Mouse (Mus musculus) liver, embryonic 13.5 days (tissue): ENCODE results near the gene Olfr1317. TPM values are rescaled to one million over a fixed set of nuclear protein-coding genes. Genes with fewer than 3 reads are reported as not detected.

ENCODE experiments used
- ATAC-seq: fragments of 200-750 bp; cut with Nextera tagmentation; 2 replicates; pipeline ENCODE4 v1.8.0; 2017; ENCODE audit warnings: low read depth, mild to moderate bottlenecking, moderate number of reproducible peaks, moderate library complexity
- DNase-seq: peaks from one replicate; pipeline ENCODE4 v3.0.0; 2022
- H3K27ac ChIP-seq: fragments of 300-500 bp; sonication (generic); 2 replicates; pipeline ENCODE4 v1.5.1; 2015; ENCODE audit warnings: moderate library complexity, mild to moderate bottlenecking, inconsistent platforms
- H3K27me3 ChIP-seq: fragments of 300-500 bp; sonication (generic); 2 replicates; pipeline ENCODE4 v1.6.1; 2015; ENCODE audit warnings: mild to moderate bottlenecking, inconsistent platforms
- H3K36me3 ChIP-seq: fragments of 300-500 bp; sonication (generic); 2 replicates; pipeline ENCODE4 v1.6.1; 2015; ENCODE audit warnings: mild to moderate bottlenecking, inconsistent platforms
- H3K4me1 ChIP-seq: fragments of 300-500 bp; sonication (generic); replicated peaks from 2 replicates; pipeline ENCODE4 v1.6.1; 2015; ENCODE audit warnings: inconsistent platforms
- H3K4me2 ChIP-seq: fragments of 300-500 bp; sonication (generic); 2 replicates; pipeline ENCODE4 v1.6.1; 2015; ENCODE audit warnings: inconsistent platforms, mild to moderate bottlenecking, moderate library complexity
- H3K4me3 ChIP-seq: fragments of 300-500 bp; sonication (generic); replicated peaks from 2 replicates; pipeline ENCODE4 v1.5.1; 2015; ENCODE audit warnings: mild to moderate bottlenecking, inconsistent platforms
- H3K9ac ChIP-seq: fragments of 300-500 bp; sonication (generic); 2 replicates; pipeline ENCODE4 v1.6.1; 2015; ENCODE audit warnings: mild to moderate bottlenecking, inconsistent platforms
- H3K9me3 ChIP-seq: fragments of 300-500 bp; sonication (generic); replicated peaks from 2 replicates; pipeline ENCODE4 v1.6.1; 2016; ENCODE audit warnings: inconsistent platforms
- WGBS: fragments of 180-500 bp; shearing (Covaris S2); methylation state at CpG from one replicate; pipeline ENCODE4 v1.1.7; 2015; ENCODE audit not compliant: insufficient replicate concordance; 5-methylcytosine and 5-hydroxymethylcytosine counted together
- polyA plus RNA-seq: library from polyadenylated mRNA; unstranded; fragments of >200 nt; fragmentation: Nextera tagmentation; extraction: Ambion mirVana; gene quantifications from 2 replicates; pipeline ENCODE4 v1.2.1, GENCODE M21; 2015

Olfr1317 gene
- not detected in 2 replicates for polyA plus RNA-seq

DNA sequence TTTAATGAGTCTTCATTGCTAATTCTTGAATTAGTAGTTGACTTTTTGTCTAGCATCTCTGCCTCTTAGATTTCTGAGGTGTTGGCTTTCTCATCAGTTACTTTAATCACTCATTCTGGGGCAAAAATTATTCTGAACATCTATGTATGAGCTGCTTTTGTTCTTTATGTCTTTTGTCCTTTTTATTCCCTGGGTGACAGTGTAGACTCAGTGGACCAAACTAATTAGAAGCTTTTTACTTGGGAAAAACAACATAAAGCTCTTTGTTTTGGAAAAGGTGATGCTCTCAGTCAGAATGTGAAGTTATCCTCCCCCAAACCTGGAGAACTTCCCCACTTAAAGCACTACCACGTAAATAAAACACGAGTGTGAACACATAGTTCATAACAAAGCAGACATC is at the start of gene Olfr1317:
Gene Olfr1317, plus strand, starts transcription at position 301 of the 400 bp plus-strand sequence.
- no peak for ATAC-seq
- no peaks in the 10 kb centered on the region for H3K4me1 ChIP-seq
- no peak for DNase-seq
- WGBS = 45% methylated on average over 2 of the region's 2 CpGs
- H3K27ac ChIP-seq = no peak within 1 kb of the TSS
- H3K36me3 ChIP-seq = no peaks in the 10 kb centered on the region
- H3K4me2 ChIP-seq = no peak within 1 kb of the TSS
- no peak within 1 kb of the TSS for H3K9ac ChIP-seq
- no peaks in the 10 kb centered on the region for H3K9me3 ChIP-seq
- no peaks in the 10 kb centered on the region for H3K27me3 ChIP-seq
- no peak within 1 kb of the TSS for H3K4me3 ChIP-seq

DNA sequence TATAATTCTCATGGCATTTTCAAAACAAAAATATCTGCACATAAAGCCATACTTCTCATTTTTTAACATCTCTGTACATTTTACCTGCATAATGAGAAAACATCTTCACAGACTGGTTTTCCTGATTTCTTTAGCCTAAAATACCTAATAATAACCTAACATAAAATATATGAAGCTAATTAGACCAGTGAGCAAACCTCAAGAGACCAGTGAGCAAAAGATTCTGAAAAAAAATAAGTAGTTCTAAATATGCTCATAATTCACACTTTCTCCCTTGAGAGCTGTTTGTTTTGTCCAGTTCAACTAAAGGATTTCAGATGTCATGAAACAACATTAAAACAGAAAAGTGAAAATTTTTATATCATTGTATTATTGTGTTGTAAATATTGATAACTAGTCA is 43.4 kb upstream of the Olfr1317 start, which contains the start of gene Olfr1314:
Gene Olfr1314, minus strand, starts transcription at position 101 of the 400 bp plus-strand sequence.
- H3K36me3 ChIP-seq = no peaks in the 10 kb centered on the region
- no peak within 1 kb of the TSS for H3K9ac ChIP-seq
- no peaks in the 10 kb centered on the region for H3K9me3 ChIP-seq
- no peak within 1 kb of the TSS for H3K27ac ChIP-seq
- no peak for ATAC-seq
- no peak for DNase-seq
- no peak within 1 kb of the TSS for H3K4me3 ChIP-seq
- H3K27me3 ChIP-seq = no peaks in the 10 kb centered on the region
- H3K4me1 ChIP-seq = no peaks in the 10 kb centered on the region
- H3K4me2 ChIP-seq = no peak within 1 kb of the TSS

DNA sequence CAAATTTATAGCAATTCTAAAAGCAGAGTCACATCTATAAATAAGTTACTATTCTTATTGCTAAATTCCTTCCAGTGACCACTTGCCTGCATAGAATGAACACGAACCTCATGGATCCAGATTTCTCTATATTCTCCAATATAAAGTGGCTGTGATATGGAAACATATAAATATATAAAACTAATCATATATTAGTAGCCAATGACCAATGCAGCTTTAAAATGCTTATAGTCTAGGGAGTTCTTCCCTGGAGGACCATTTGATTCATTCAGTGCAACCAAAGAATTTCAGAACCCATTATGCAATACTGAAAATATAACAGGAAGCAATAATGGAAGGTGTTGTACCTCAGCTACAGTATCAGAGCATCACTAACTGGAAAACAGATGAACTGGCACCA is 24.8 kb upstream of the Olfr1317 start, which contains the start of gene Olfr1315-ps1:
Gene Olfr1315-ps1, minus strand, starts transcription at position 101 of the 400 bp plus-strand sequence.
- H3K27me3 ChIP-seq = no peaks in the 10 kb centered on the region
- no peak within 1 kb of the TSS for H3K4me3 ChIP-seq
- H3K4me1 ChIP-seq = no peaks in the 10 kb centered on the region
- H3K4me2 ChIP-seq = no peak within 1 kb of the TSS
- DNase-seq (no peak), ATAC-seq (no peak)
- H3K9ac ChIP-seq = no peak within 1 kb of the TSS
- no peaks in the 10 kb centered on the region for H3K9me3 ChIP-seq
- H3K27ac ChIP-seq = no peak within 1 kb of the TSS
- no peaks in the 10 kb centered on the region for H3K36me3 ChIP-seq
- WGBS = 42% methylated on average over 1 of the region's 1 CpGs

DNA sequence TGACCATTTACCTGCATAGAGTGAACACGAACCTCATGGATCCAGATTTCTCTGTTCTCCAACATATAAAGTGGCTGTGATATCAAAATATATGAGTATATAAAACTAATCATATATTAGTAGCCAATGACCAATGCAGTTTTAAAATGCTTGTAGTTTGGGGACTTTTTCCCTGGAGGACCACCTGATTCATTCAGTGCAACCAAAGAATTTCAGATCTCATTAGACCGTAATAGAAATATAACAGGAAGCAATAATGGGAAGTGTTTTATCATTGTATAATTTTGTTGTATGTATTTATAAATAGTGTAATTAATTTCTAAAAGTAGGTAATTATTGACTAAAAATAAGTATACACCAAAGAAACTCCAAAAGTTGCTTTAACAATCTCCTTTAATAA is 5.3 kb upstream of the Olfr1317 start, which contains the start of gene Olfr1316:
Gene Olfr1316, minus strand, starts transcription at position 101 of the 400 bp plus-strand sequence.
- Histone ChIP-seq H3K9ac (no peak within 1 kb of the TSS), H3K27me3 (no peaks in the 10 kb centered on the region), H3K9me3 (no peaks in the 10 kb centered on the region), H3K4me3 (no peak within 1 kb of the TSS), H3K4me2 (no peak within 1 kb of the TSS), H3K4me1 (no peaks in the 10 kb centered on the region), H3K27ac (no peak within 1 kb of the TSS), H3K36me3 (no peaks in the 10 kb centered on the region)
- WGBS = 61% methylated on average over 2 of the region's 2 CpGs
- DNase-seq (no peak), ATAC-seq (no peak)

DNA sequence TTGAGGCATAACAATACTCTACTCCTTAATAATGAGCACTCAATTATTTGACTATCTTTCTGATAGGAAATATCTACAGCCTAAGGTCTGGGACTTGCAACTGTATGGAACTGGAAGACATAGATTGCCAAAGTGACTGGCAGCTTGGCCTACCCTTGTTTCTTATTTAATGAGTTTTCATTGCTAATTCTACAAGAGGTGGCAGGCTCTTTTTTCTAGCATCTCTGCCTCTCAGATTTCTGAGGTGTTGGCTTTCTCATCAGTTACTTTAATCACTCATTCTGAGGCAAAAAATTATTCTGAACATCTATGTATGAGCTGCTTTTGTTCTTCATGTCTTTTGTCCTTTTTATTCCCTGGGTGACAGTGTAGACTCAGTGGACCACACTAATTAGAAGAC is 13.8 kb downstream of the Olfr1317 start, which contains the start of gene Olfr1318:
Gene Olfr1318, plus strand, starts transcription at position 301 of the 400 bp plus-strand sequence.
- H3K9ac ChIP-seq = no peak within 1 kb of the TSS
- no peaks in the 10 kb centered on the region for H3K4me1 ChIP-seq
- H3K27ac ChIP-seq = no peak within 1 kb of the TSS
- ATAC-seq = no peak
- H3K9me3 ChIP-seq = no peaks in the 10 kb centered on the region
- no peaks in the 10 kb centered on the region for H3K36me3 ChIP-seq
- no peak within 1 kb of the TSS for H3K4me3 ChIP-seq
- H3K27me3 ChIP-seq = no peaks in the 10 kb centered on the region
- no peak for DNase-seq
- no peak within 1 kb of the TSS for H3K4me2 ChIP-seq

Other genes starting within 250 kb of the Olfr1317 start
- gene Olfr1306, start 224.1 kb upstream of the Olfr1317 start, polyA plus RNA-seq = not detected in 2 replicates
- not detected in 2 replicates for gene Olfr1307, start 190.9 kb upstream of the Olfr1317 start, polyA plus RNA-seq
- not detected in 2 replicates for gene Olfr1308, start 175.4 kb upstream of the Olfr1317 start, polyA plus RNA-seq
- gene Olfr1309, start 150.0 kb upstream of the Olfr1317 start, polyA plus RNA-seq = not detected in 2 replicates
- not detected in 2 replicates for gene Olfr1310, start 127.6 kb upstream of the Olfr1317 start, polyA plus RNA-seq
- gene Olfr1311, start 115.9 kb upstream of the Olfr1317 start, polyA plus RNA-seq = not detected in 2 replicates
- not detected in 2 replicates for gene Olfr1312, start 90.1 kb upstream of the Olfr1317 start, polyA plus RNA-seq
- gene Olfr1313, start 62.5 kb upstream of the Olfr1317 start, polyA plus RNA-seq = not detected in 2 replicates
- gene Olfr1314, start 43.5 kb upstream of the Olfr1317 start, polyA plus RNA-seq = not detected in 2 replicates
- gene Olfr1315-ps1, start 24.9 kb upstream of the Olfr1317 start, polyA plus RNA-seq = not detected in 2 replicates
- gene Olfr1316, start 5.4 kb upstream of the Olfr1317 start, polyA plus RNA-seq = not detected in 2 replicates
- gene Olfr1318, start 13.9 kb downstream of the Olfr1317 start, polyA plus RNA-seq = not detected in 2 replicates
- 2.7 and 2.8 TPM in 2 replicates for gene Lpcat4, start 99.1 kb downstream of the Olfr1317 start, polyA plus RNA-seq
- gene Nutm1, start 119.0 kb downstream of the Olfr1317 start, polyA plus RNA-seq = not detected in 2 replicates
- 199 and 208 TPM in 2 replicates for gene Nop10, start 121.6 kb downstream of the Olfr1317 start, polyA plus RNA-seq
- gene Slc12a6, start 125.5 kb downstream of the Olfr1317 start, polyA plus RNA-seq = 3.6 and 3.9 TPM in 2 replicates
- gene Gm21985, start 126.0 kb downstream of the Olfr1317 start, polyA plus RNA-seq = not detected in 2 replicates
- gene Emc4, start 227.7 kb downstream of the Olfr1317 start, polyA plus RNA-seq = 48.0 and 50.9 TPM in 2 replicates
- gene Katnbl1, start 238.9 kb downstream of the Olfr1317 start, polyA plus RNA-seq = 21.8 and 29.3 TPM in 2 replicates